Mouse (Mus musculus): Measurements from ENCODE around the gene Adamts1. TPM values are rescaled to one million over a fixed set of nuclear protein-coding genes. Genes with fewer than 3 reads are reported as not detected.

The Adamts1 gene
- polyA plus RNA-seq, 1 experiment from 2014 or later: 14.3 TPM

DNA sequence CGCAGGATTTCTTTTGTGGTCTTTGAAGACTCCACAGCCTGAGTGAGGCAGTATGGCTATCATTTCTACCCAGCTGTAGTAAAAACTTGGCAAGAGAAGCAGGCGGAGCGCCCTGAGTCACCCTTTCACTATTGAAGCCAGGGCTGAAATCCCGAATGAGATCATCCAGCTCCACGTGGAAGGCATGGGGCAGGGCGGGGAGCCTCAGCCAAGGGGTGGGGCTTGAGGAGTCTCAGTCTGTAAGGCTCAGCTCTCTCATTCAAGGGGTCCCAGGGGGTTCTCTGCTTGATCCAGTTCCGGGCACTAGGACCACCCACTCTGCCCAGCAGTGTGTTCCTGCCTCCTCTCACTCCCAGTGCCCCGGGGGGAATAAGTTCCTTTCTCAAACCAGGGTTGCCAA is 2.2 kb downstream of the Adamts1 start:
- H3K27me3 ChIP-seq: no peaks in the 10 kb centered on the region
- H3K4me3 ChIP-seq (replicated peaks): peak overlapping the region; percentile 60
- ATAC-seq (ENCODE audit: low FRiP score): peak; percentile 85
- WGBS: 6% methylated on average over 8 of the region's 8 CpGs
- peak overlapping the region; percentile 97 for H3K4me2 ChIP-seq
- H3K27ac ChIP-seq: peak overlapping the region; percentile 65
- 0 out of 2 replicates have a peak overlapping the region, but pooled peaks have one; percentile 72 for H3K9ac ChIP-seq
- H3K4me1 ChIP-seq: peaks cover 23% of the 10 kb centered on the region
- no peaks in the 10 kb centered on the region for H3K9me3 ChIP-seq
- peaks cover 26% of the 10 kb centered on the region for H3K36me3 ChIP-seq (replicated peaks)

DNA sequence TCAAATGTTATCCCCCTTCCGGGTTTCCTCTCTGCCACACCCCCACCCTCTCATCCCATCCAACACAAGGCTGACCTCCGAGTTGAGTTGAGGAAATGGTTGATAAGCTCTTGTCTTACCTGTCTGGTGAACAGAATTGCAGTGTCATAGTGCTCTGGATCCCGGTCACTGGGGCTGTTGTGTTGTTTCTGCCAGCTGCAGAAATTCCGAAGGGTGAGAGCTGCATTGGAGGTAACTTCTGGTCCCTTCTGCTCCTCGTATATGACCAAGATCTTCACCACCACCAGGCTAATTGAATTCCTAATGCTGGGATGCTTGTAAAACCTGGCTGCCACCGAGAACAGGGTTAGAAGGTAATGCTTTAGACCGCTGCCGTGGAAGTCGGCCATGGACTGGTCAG is 2.9 kb downstream of the Adamts1 start:
- no peak for ATAC-seq (ENCODE audit: low FRiP score)
- Histone ChIP-seq H3K4me3 (replicated peaks) (no peak overlapping the region), H3K27me3 (no peaks in the 10 kb centered on the region), H3K36me3 (replicated peaks) (peaks cover 33% of the 10 kb centered on the region), H3K27ac (no peak overlapping the region), H3K9ac (no peak overlapping the region), H3K9me3 (no peaks in the 10 kb centered on the region), H3K4me1 (peaks cover 23% of the 10 kb centered on the region), H3K4me2 (peak overlapping the region; percentile 21)
- 72% methylated on average over 9 of the region's 9 CpGs for WGBS

DNA sequence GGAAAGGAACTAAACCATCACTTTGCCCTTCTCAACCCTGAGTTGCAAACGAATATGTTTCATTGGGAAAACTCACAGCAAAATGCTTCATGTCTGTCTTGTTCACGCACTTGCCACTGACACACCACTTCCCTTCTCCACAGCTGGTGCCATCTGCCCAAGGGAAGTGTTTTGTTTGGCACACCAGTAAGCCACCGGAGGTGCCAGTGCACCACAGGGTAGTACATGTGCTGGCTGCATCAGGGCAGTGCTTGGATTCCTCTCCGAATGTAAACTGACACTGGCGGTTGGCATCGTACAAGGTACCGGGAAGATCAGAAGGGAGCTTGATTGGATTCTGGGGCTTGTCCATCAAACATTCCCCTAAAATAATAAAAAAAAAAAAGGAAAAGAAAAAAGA is 4.6 kb downstream of the Adamts1 start:
- WGBS: 93% methylated on average over 7 of the region's 7 CpGs
- H3K27me3 ChIP-seq: no peaks in the 10 kb centered on the region
- H3K27ac ChIP-seq: no peak overlapping the region
- no peak overlapping the region for H3K4me2 ChIP-seq
- H3K4me1 ChIP-seq: peaks cover 11% of the 10 kb centered on the region
- ATAC-seq (ENCODE audit: low FRiP score): no peak
- no peak overlapping the region for H3K4me3 ChIP-seq (replicated peaks)
- no peak overlapping the region for H3K9ac ChIP-seq
- no peaks in the 10 kb centered on the region for H3K9me3 ChIP-seq
- peaks cover 37% of the 10 kb centered on the region for H3K36me3 ChIP-seq (replicated peaks)

DNA sequence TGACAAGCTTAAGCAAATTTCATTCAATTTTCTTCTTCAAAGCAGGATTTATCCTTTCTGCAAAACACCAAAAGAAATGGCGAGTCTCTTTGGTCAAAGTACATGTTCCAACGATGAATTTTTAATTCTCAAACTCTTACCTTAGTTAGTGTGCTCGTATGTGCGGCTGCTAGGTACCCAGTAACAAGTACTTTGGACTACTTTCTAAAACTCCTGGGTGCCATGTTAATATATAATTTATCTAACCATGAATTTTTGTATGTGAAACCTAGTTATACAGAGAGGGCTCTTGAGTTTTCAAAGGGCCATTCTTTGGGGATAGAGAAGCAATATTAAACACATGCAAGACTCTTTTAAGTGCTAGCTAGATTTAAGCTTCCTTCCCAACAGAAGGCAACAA is 5.8 kb downstream of the Adamts1 start:
- Histone ChIP-seq H3K4me1 (peaks cover 10% of the 10 kb centered on the region), H3K4me2 (no peak overlapping the region), H3K27ac (no peak overlapping the region), H3K4me3 (replicated peaks) (no peak overlapping the region), H3K9me3 (no peaks in the 10 kb centered on the region), H3K36me3 (replicated peaks) (peaks cover 37% of the 10 kb centered on the region), H3K9ac (no peak overlapping the region), H3K27me3 (no peaks in the 10 kb centered on the region)
- WGBS: 96% methylated on average over 4 of the region's 4 CpGs
- no peak for ATAC-seq (ENCODE audit: low FRiP score)

DNA sequence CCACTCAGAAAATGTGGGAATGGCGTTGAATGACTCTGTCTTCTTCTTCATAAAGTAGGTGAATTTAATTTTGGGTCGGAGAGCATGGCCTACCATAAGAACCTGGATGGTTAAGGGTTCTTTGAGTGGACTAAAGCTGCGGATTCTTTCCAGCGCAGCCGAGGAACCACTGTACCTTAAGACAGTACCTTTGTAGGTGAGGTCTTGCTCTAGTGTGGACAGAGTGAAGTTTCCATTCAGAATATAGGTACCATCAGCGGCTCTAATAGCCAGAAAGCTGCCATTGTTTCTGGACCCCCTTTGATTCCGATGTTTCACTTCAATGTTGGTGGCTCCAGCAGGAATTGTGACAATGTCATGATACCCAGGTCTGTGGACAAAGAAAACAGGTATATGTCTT is 7.2 kb downstream of the Adamts1 start:
- Histone ChIP-seq H3K36me3 (replicated peaks) (peaks cover 37% of the 10 kb centered on the region), H3K4me3 (replicated peaks) (no peak overlapping the region), H3K9me3 (no peaks in the 10 kb centered on the region), H3K9ac (no peak overlapping the region), H3K4me1 (peaks cover 7% of the 10 kb centered on the region), H3K27ac (no peak overlapping the region), H3K4me2 (no peak overlapping the region), H3K27me3 (no peaks in the 10 kb centered on the region)
- no peak for ATAC-seq (ENCODE audit: low FRiP score)
- 94% methylated on average over 7 of the region's 7 CpGs for WGBS

DNA sequence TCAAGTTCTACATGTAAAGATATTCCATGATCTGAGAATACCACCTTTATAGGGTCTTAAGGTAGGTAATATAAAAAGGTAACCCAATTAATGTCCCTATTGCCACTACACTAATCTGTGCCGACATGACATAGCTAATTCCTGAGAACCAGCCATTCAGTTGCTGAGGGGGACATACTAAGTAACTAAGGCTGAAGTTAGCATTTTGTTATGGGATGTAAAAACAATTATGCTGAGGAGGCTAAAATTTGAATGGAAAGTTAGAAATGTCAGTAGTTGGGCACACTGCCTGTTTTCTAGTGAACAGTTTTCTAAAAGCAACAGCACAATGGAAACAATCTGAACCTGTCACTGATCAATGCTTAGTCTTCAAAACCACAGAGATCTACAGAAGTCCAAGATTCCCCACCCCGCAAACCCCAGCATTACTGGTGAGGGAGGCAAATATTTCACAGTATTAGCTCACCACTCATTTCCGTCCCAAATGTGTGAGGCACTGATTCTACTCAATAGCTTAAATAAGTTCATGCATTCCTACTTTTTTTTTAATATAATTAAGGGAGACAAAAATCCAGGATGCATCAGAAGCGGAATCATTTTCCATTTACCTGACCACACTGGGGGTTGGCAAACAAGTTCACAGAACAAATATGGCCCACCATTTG is 9.6 kb downstream of the Adamts1 start:
- ATAC-seq (ENCODE audit: low FRiP score): no peak
- WGBS: 84% methylated on average over 4 of the region's 4 CpGs
- Histone ChIP-seq H3K27ac (no peak overlapping the region), H3K9me3 (no peaks in the 10 kb centered on the region), H3K4me1 (no peaks in the 10 kb centered on the region), H3K36me3 (replicated peaks) (peaks cover 35% of the 10 kb centered on the region), H3K27me3 (no peaks in the 10 kb centered on the region), H3K4me2 (no peak overlapping the region), H3K9ac (no peak overlapping the region), H3K4me3 (replicated peaks) (no peak overlapping the region)

DNA sequence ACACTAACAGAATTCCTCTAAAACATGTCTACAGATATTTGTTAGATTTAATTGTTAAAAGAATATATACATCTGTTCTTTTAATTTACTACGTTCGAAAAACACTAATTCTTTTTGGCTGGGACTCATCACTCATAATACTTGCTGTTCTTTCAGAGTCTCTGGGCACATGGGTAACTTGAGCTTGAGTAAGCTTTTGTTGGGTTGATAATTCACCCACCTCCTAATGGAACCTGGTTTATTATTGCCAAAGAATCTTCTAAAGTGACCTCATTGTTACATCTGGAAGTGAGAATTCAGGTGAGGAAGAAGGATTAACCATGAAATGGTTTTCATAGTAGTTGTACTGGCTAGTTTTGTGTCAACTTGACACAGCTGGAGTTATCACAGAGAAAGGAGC is 21.8 kb downstream of the Adamts1 start:
- H3K27ac ChIP-seq: no peak overlapping the region
- no peaks in the 10 kb centered on the region for H3K9me3 ChIP-seq
- no peak overlapping the region for H3K4me3 ChIP-seq (replicated peaks)
- no peaks in the 10 kb centered on the region for H3K4me1 ChIP-seq
- no peak for ATAC-seq (ENCODE audit: low FRiP score)
- H3K27me3 ChIP-seq: no peaks in the 10 kb centered on the region
- H3K36me3 ChIP-seq (replicated peaks): no peaks in the 10 kb centered on the region
- WGBS: 84% methylated on average over 2 of the region's 2 CpGs
- H3K9ac ChIP-seq: no peak overlapping the region
- no peak overlapping the region for H3K4me2 ChIP-seq

DNA sequence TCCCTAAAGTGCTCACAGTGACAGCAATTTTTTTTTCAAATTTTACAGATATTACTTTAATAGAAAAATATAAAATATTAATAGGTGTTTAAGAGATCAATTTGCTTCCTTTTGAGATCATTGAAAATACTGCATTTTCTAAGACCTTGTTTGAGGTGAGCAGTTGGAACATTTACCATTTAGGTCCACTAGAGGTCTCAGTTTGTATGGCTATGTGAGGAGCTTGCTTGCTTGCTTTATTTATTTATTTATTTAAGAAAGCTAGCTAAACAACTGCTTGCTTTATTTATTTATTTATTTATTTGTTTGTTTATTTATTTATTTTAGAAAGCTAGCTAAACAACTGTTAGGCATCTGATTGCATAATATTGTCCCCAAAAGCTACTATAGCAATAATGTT is 23.1 kb downstream of the Adamts1 start:
- ATAC-seq (ENCODE audit: low FRiP score): peak; percentile 75

DNA sequence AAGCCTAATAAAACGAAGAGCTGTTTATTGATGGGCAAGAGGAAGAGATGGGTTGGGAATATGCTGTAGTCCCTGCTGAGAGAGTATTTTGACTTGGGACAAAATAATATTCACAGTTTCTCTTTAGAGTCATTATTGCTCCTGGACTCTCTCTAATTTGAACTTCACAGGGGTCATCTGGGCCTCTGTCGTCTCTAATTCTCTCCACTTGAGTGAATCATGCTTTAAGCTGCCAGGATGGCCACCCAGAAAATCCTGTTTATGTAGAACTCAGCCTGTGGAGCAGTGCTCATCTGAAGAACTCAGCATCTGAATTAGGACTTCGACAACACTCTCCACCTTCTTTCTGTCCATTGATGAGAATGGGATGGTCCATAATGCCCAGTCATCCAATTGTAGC is 30.6 kb downstream of the Adamts1 start:
- no peak overlapping the region for H3K9ac ChIP-seq
- no peaks in the 10 kb centered on the region for H3K36me3 ChIP-seq (replicated peaks)
- ATAC-seq (ENCODE audit: low FRiP score): no peak
- H3K4me2 ChIP-seq: no peak overlapping the region
- H3K4me1 ChIP-seq: no peaks in the 10 kb centered on the region
- no peak overlapping the region for H3K27ac ChIP-seq
- H3K9me3 ChIP-seq: no peaks in the 10 kb centered on the region
- H3K27me3 ChIP-seq: no peaks in the 10 kb centered on the region
- 82% methylated on average over 3 of the region's 3 CpGs for WGBS
- no peak overlapping the region for H3K4me3 ChIP-seq (replicated peaks)

More for the DNA sequence above, 23.1 kb downstream of the Adamts1 start:
- Histone ChIP-seq H3K4me2 (no peak overlapping the region), H3K9me3 (no peaks in the 10 kb centered on the region), H3K36me3 (replicated peaks) (no peaks in the 10 kb centered on the region), H3K27me3 (no peaks in the 10 kb centered on the region), H3K4me1 (no peaks in the 10 kb centered on the region), H3K9ac (no peak overlapping the region), H3K4me3 (replicated peaks) (no peak overlapping the region), H3K27ac (no peak overlapping the region)

DNA sequence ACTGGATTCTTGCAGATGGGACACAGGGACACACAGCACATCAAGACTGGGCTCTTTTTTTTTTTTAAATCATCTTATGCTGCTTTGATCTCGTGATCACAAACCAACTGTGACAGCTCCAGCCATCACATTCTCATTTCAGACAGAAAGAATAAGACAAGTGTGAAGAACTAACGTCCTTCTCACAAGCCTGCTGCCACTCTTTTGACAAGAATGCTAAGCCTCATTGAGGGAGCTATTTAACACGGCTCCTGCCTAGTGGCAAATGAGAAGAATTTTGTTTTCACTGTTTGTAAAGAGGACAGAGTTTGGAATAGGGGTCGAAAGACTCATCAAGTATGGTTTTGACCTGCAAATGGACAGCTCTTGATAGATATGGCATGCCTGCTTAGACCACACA is 35.6 kb downstream of the Adamts1 start:
- Histone ChIP-seq H3K4me3 (replicated peaks) (no peak overlapping the region), H3K36me3 (replicated peaks) (no peaks in the 10 kb centered on the region), H3K4me1 (no peaks in the 10 kb centered on the region), H3K27ac (no peak overlapping the region), H3K9ac (no peak overlapping the region), H3K4me2 (no peak overlapping the region), H3K27me3 (no peaks in the 10 kb centered on the region), H3K9me3 (no peaks in the 10 kb centered on the region)
- no peak for ATAC-seq (ENCODE audit: low FRiP score)
- 52% methylated on average over 4 of the region's 4 CpGs for WGBS

DNA sequence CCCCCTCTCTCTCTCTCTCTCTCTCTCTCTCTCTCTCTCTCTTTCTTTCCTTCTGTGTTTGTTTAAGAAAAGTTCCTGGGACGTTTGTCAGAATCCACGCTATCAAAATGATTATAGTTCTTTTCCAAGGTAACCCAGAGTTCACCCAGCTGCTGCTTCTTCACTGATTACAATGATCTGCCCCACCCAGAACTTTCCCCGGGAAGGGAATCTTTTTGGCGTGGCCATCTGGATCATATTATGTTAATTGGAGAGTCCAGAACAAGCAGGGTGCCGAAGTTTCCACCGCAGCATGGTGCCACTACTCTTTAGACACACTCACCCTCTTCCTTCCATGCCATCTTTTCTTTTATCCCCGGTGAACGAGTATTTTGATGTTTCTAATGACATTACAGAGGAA is 37.2 kb downstream of the Adamts1 start:
- H3K4me2 ChIP-seq: no peak overlapping the region
- H3K27ac ChIP-seq: no peak overlapping the region
- H3K4me1 ChIP-seq: no peaks in the 10 kb centered on the region
- H3K4me3 ChIP-seq (replicated peaks): no peak overlapping the region
- WGBS: 82% methylated on average over 8 of the region's 8 CpGs
- H3K36me3 ChIP-seq (replicated peaks): no peaks in the 10 kb centered on the region
- no peak for ATAC-seq (ENCODE audit: low FRiP score)
- no peaks in the 10 kb centered on the region for H3K9me3 ChIP-seq
- H3K9ac ChIP-seq: no peak overlapping the region
- H3K27me3 ChIP-seq: no peaks in the 10 kb centered on the region

DNA sequence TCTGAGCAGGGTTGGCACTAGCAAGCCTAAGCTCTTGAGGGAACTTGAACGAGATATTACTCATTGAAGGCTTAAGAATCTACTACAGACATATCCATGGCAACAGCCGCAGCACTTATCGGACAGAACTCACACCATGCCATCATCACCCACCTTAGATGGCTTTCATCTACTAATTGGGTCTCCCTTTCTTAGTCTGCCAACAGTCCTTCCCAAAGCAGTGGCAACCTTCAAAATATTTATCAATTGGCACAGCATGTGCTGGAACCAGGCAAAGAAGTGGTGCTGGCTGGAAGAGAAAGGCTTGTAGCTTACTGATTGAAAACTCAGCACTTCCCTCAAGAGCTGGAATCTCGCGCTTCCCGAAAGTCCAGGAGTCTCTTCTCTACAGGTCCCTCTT is 37.7 kb downstream of the Adamts1 start:
- Histone ChIP-seq H3K27ac (no peak overlapping the region), H3K4me2 (no peak overlapping the region), H3K27me3 (no peaks in the 10 kb centered on the region), H3K36me3 (replicated peaks) (no peaks in the 10 kb centered on the region), H3K4me1 (no peaks in the 10 kb centered on the region), H3K9me3 (no peaks in the 10 kb centered on the region), H3K4me3 (replicated peaks) (no peak overlapping the region), H3K9ac (no peak overlapping the region)
- no peak for ATAC-seq (ENCODE audit: low FRiP score)
- 64% methylated on average over 6 of the region's 6 CpGs for WGBS

DNA sequence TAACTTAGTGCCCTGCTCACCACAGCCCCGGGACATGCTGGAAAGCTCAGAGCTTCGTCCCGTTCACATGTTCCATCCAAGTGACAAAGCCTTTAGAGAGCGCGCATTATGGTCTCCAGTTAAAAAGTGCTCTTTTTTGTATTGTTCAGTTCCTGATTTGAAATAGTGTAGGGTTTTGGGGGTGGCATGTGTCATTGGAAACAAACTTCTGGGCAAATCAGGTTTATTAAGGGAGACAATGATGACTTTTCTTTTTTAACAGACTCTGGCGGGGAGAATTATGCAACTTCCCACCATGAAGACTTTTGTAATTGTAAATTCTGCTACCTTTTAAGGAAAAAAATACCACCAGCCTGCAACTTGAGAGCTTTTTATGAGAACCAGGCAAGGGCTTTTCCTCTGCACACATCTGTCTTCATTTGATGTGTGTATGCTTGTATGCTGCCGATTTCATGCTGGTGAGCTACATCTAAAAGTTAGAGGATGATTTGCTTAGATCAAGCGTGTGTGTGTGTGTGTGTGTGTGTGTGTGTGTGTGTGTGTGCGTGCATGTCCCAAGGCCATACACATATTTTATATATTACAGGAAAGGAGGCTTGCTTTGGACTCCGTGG is 40.8 kb downstream of the Adamts1 start:
- WGBS: 88% methylated on average over 10 of the region's 10 CpGs
- no peak overlapping the region for H3K4me3 ChIP-seq (replicated peaks)
- no peaks in the 10 kb centered on the region for H3K36me3 ChIP-seq (replicated peaks)
- no peak overlapping the region for H3K9ac ChIP-seq
- ATAC-seq (ENCODE audit: low FRiP score): no peak
- no peaks in the 10 kb centered on the region for H3K4me1 ChIP-seq
- no peaks in the 10 kb centered on the region for H3K9me3 ChIP-seq
- no peak overlapping the region for H3K27ac ChIP-seq
- no peak overlapping the region for H3K4me2 ChIP-seq
- H3K27me3 ChIP-seq: no peaks in the 10 kb centered on the region
